Mouse (Mus musculus) testis, adult 2 months (tissue): ENCODE data around the gene Fkbp4.

Experiments
- CTCF ChIP-seq: fragments of 200-500 bp; IDR thresholded peaks from 2 replicates; pipeline ENCODE4 v1.5.1; 2012; ENCODE audit warnings: low read depth, mild to moderate bottlenecking, inconsistent platforms, low read length, moderate library complexity; ENCODE audit not compliant: control insufficient read depth, insufficient read depth, insufficient replicate concordance
- POLR2A ChIP-seq: fragments of 200-500 bp; IDR thresholded peaks from 2 replicates; pipeline ENCODE4 v1.6.1; 2012; ENCODE audit warnings: low read depth, mild to moderate bottlenecking, inconsistent platforms, low read length, moderate library complexity; ENCODE audit not compliant: control insufficient read depth

DNA sequence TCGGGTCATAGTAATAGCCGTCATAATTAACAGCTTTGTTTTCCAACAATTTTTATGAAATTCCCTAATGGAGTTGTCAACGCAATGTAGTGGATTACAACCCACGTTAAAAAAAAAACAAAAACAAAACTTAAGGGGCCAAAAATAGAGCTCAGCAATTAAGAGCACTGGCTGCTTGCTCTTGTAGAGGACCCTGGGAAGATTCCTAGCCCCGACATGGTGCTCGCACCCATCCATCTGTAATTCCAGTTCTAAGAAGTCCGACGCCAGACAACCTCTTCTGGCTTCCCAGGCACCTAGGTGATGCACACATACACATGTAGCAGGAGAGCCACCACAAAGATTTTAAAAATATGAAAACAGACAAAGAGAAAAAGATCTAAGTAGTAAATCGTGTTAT lies 13.4 kb downstream of the Fkbp4 start:
- no peak for TF ChIP-seq CTCF
- no peak for TF ChIP-seq POLR2A
